Mouse (Mus musculus) E14TG2a.4 (cell line): ENCODE data around the gene Zic5.
A peak's percentile ranks its signal among the peaks of the same experiment; 100 is the strongest.

Experiments used
- H3K27me3 ChIP-seq: 2 replicates; pipeline ENCODE4 v1.6.1; 2014; ENCODE audit warnings: low read length, control low read depth; ENCODE audit not compliant: insufficient read depth
- H3K36me3 ChIP-seq: 2 replicates; pipeline ENCODE4 v1.6.1; 2014; ENCODE audit warnings: low read length, control low read depth; ENCODE audit not compliant: insufficient read depth
- H3K4me1 ChIP-seq: replicated peaks from 2 replicates; pipeline ENCODE4 v1.6.1; 2014; ENCODE audit warnings: low read depth, low read length, control low read depth
- H3K4me3 ChIP-seq: replicated peaks from 2 replicates; pipeline ENCODE4 v1.5.1; 2014; ENCODE audit warnings: mild to moderate bottlenecking, low read length
- H3K9me3 ChIP-seq: 2 replicates; pipeline ENCODE4 v1.6.1; 2014; ENCODE audit warnings: low read length, control low read depth
- CTCF ChIP-seq: conservative IDR thresholded peaks from 2 replicates; pipeline ENCODE4 v1.5.1; 2014; ENCODE audit warnings: low read length
- NANOG ChIP-seq: IDR thresholded peaks from 2 replicates; pipeline ENCODE4 v1.6.1; 2014; ENCODE audit warnings: borderline replicate concordance, low read length, mixed read lengths
- POU5F1 ChIP-seq: IDR thresholded peaks from 2 replicates; pipeline ENCODE4 v1.6.1; 2014; ENCODE audit warnings: low read length, borderline replicate concordance

The Zic5 gene

GRCm38 (mm10) chr14:122434039-122434438 lies 31.4 kb downstream of the Zic5 start:
- Histone ChIP-seq H3K4me3 (peak overlapping the region; percentile 41), H3K36me3 (no peaks in the 10 kb centered on the region), H3K27me3 (peaks cover 25% of the 10 kb centered on the region), H3K4me1 (peaks cover 43% of the 10 kb centered on the region), H3K9me3 (no peaks in the 10 kb centered on the region)
- TF ChIP-seq CTCF (no peak), POU5F1 (no peak), NANOG (peak; percentile 98)

- peaks cover 46% of the 10 kb centered on the region for H3K4me1 ChIP-seq
These were observed 32.9 kb downstream of the Zic5 start for GRCm38 (mm10) chr14:122432558-122432957.

DNA sequence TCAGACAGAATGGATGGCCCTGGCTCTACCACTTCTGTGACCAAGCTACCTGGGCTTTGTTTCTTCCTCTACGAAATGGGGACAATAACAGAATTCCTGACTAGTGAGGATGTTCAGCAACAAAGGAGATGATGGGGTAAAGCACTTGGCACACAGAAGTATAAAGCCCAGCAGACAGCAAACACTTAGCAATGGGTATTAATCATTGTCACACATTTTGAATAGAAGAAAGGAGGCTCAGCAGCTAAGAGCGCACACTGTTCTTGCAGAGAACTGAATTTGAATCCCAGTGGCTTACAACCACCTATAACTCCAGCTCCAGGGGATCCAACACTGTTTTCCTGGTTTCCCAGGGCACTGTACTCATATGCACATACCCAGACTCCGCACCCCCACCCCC lies 37.8 kb downstream of the Zic5 start:
- H3K4me1 ChIP-seq, result peaks cover 44% of the 10 kb centered on the region
- TF ChIP-seq CTCF, result no peak
- TF ChIP-seq POU5F1, result no peak
- no peak for TF ChIP-seq NANOG
- no peak overlapping the region for H3K4me3 ChIP-seq
- H3K27me3 ChIP-seq, result no peaks in the 10 kb centered on the region
- no peaks in the 10 kb centered on the region for H3K9me3 ChIP-seq
- H3K36me3 ChIP-seq, result no peaks in the 10 kb centered on the region

More at GRCm38 (mm10) chr14:122432558-122432957, 32.9 kb downstream of the Zic5 start:
- no peaks in the 10 kb centered on the region for H3K36me3 ChIP-seq
- TF ChIP-seq POU5F1 (no peak), NANOG (peak; percentile 29; the same call in 1 of the 2 replicates)
- no peaks in the 10 kb centered on the region for H3K9me3 ChIP-seq
- peaks cover 24% of the 10 kb centered on the region for H3K27me3 ChIP-seq
- H3K4me3 ChIP-seq, result no peak overlapping the region

DNA sequence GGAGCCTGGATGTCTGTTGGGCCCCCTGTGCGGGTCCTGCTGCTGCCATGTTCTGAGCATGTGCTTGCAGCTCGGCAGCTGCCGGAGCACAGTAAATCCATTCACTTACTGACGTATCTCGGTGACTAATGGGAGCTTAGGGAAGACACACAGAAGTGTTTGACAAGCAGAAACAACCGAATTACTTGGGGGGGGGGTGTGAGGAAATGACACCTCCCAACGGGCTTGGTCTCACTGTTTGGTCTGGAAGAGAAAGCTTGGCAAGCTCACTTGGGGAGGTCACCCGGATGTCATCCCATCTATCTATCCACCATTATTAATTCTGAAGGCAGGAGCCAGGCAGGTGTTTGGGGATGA lies 38.3 kb downstream of the Zic5 start:
- TF ChIP-seq POU5F1, result no peak
- no peak for TF ChIP-seq NANOG
- no peak for TF ChIP-seq CTCF
- no peaks in the 10 kb centered on the region for H3K27me3 ChIP-seq
- no peak overlapping the region for H3K4me3 ChIP-seq
- peaks cover 44% of the 10 kb centered on the region for H3K4me1 ChIP-seq
- no peaks in the 10 kb centered on the region for H3K36me3 ChIP-seq
- H3K9me3 ChIP-seq, result no peaks in the 10 kb centered on the region

DNA sequence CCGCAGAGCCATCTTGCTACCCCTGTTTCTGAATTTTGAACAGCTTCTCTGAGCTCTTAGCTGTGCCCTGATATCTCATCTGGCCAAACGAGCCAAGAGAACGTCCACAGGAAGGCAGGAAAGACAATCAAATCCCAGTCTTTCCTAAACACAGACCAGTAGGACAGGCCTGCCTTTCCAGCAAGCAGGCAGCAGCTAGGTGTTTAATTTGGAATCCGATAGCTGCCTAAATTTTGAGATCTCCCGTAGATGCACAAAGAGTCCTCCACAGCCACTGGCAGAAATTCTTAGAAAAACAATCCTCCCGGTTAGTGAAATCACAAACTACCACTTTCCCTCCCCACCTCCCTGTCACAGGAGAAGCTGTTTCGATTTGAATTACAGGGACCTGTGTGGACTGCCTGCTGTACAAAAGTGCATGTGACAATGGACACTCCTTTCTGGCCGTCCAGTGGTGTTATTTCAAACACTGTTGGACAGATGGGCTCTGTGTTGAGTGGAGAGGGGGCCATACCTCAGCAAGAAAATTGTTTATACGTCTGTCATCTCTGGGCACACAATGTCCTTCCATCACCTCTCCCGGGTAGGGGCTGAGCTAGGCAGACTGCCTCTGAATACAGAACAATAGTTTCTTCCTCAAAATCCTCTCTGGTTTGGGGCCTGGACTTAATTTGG lies 38.8 kb downstream of the Zic5 start:
- TF ChIP-seq NANOG, result no peak
- no peak for TF ChIP-seq CTCF
- TF ChIP-seq POU5F1, result no peak
- Histone ChIP-seq H3K4me3 (no peak overlapping the region), H3K36me3 (no peaks in the 10 kb centered on the region), H3K4me1 (peaks cover 44% of the 10 kb centered on the region), H3K27me3 (no peaks in the 10 kb centered on the region), H3K9me3 (no peaks in the 10 kb centered on the region)

DNA sequence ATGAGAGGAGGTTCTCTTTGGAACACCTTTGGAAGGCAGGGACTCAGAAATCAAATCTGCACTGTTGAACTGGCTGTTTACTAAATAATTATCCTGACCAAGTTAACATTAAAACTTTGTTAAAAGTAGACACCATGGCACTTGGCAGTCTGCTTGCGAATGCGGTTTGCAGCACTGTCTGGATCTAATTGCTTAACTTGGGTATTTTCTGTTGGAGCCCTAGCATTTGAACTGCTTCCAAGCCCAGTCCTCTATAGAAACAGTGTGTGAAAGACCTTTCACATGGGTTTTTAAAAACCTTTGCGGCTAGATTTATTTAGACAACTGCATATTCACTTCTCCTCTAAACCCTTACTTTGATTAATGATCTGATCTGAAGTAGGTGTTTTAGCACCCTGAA lies 41.0 kb downstream of the Zic5 start:
- TF ChIP-seq POU5F1, result no peak
- no peak for TF ChIP-seq NANOG
- TF ChIP-seq CTCF, result no peak
- Histone ChIP-seq H3K4me3 (no peak overlapping the region), H3K36me3 (no peaks in the 10 kb centered on the region), H3K27me3 (no peaks in the 10 kb centered on the region), H3K4me1 (peaks cover 56% of the 10 kb centered on the region), H3K9me3 (no peaks in the 10 kb centered on the region)

DNA sequence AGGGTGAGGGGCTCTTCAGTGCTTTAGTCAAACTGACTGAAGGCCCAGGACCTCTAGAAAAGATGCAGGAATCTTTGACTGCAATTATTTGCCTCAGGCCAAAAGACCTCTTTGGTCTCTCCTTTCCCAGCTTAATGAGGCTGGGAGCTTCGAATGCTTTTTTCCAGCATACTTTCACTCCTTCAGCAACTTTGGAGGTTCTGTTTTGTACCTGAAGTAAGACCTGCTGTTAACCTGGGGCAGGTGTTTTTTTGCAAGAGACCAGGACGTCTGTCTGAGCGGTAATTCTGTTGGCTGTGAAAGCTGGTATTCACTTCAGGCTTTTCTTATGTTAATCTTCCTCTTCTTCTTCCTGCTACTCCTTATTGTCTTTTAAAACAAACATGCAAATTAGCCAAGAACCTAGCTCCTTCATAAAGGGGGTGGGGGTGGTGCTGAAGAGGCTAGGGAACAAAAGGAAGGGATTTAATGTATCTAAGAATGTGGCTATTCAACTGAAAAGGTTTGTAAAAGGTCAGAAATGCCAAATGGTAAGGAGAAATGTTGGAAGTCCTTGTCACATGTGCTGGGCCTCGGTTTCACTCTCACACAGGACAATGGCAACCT lies 49.2 kb downstream of the Zic5 start:
- H3K9me3 ChIP-seq, result no peaks in the 10 kb centered on the region
- H3K4me3 ChIP-seq, result 0 out of 2 replicates have a peak overlapping the region, but pooled peaks have one; percentile 14
- no peaks in the 10 kb centered on the region for H3K36me3 ChIP-seq
- TF ChIP-seq POU5F1, result peak; percentile 49; the same call in 1 of the 2 replicates
- no peak for TF ChIP-seq CTCF
- peak; percentile 35; the same call in 1 of the 2 replicates for TF ChIP-seq NANOG
- H3K4me1 ChIP-seq, result peaks cover 81% of the 10 kb centered on the region
- no peaks in the 10 kb centered on the region for H3K27me3 ChIP-seq

- Histone ChIP-seq H3K4me3 (no peak overlapping the region), H3K36me3 (no peaks in the 10 kb centered on the region), H3K27me3 (peaks cover 5% of the 10 kb centered on the region; the same call in 1 of the 2 replicates), H3K4me1 (peaks cover 76% of the 10 kb centered on the region), H3K9me3 (no peaks in the 10 kb centered on the region)
- TF ChIP-seq NANOG, result no peak
- TF ChIP-seq CTCF, result no peak
These were observed 50.7 kb downstream of the Zic5 start for GRCm38 (mm10) chr14:122414786-122415185.
